Mouse (Mus musculus): ENCODE results near the gene Eif4h. TPM values are rescaled to one million over a fixed set of nuclear protein-coding genes. Genes with fewer than 3 reads are reported as not detected.

Gene Eif4h
- polyA plus RNA-seq (2012; rRNA removed; ENCODE audit: low replicate concordance) = 199 and 292 TPM in 2 replicates

GRCm38 (mm10) chr5:134639269-134639682 lies at the start of gene Eif4h:
TSS of gene Eif4h (minus strand) at chr5:134639490.

GRCm38 (mm10) chr5:134688086-134688717 lies 48.9 kb upstream of the Eif4h start, which contains the start of gene Limk1:
TSS of gene Limk1 (minus strand) at chr5:134688598.

GRCm38 (mm10) chr5:134614802-134615201 lies 24.5 kb downstream of the Eif4h start, which contains the start of gene Lat2:
TSS of gene Lat2 (minus strand) at chr5:134615025.

GRCm38 (mm10) chr5:134581146-134581545 lies 58.1 kb downstream of the Eif4h start, which contains the start of gene Rfc2:
TSS of gene Rfc2 (plus strand) at chr5:134581366.

Other genes starting within 250 kb of the Eif4h start
- gene Gtf2ird1, start 182.8 kb downstream of the Eif4h start, polyA plus RNA-seq (2012; rRNA removed; ENCODE audit: low replicate concordance) = 35.8 and 50.9 TPM in 2 replicates
- gene Clip2, start 87.1 kb downstream of the Eif4h start, polyA plus RNA-seq (2012; rRNA removed; ENCODE audit: low replicate concordance) = 16.7 and 31.3 TPM in 2 replicates
- gene Syna, start 79.3 kb downstream of the Eif4h start, polyA plus RNA-seq (2012; rRNA removed; ENCODE audit: low replicate concordance) = not detected in 2 replicates
- 38.9 and 85.9 TPM in 2 replicates for gene Rfc2, start 58.1 kb downstream of the Eif4h start, polyA plus RNA-seq (2012; rRNA removed; ENCODE audit: low replicate concordance)
- 6.6 and 13.8 TPM in 2 replicates for gene Lat2, start 24.5 kb downstream of the Eif4h start, polyA plus RNA-seq (2012; rRNA removed; ENCODE audit: low replicate concordance)
- gene Limk1, start 49.1 kb upstream of the Eif4h start, polyA plus RNA-seq (2012; rRNA removed; ENCODE audit: low replicate concordance) = 16.5 and 29.6 TPM in 2 replicates
- gene Eln, start 107.8 kb upstream of the Eif4h start, polyA plus RNA-seq (2012; rRNA removed; ENCODE audit: low replicate concordance) = 185 and 255 TPM in 2 replicates